Comparison of ENCODE assay signal across 20 mouse cellular contexts in the genomic region with DNA sequence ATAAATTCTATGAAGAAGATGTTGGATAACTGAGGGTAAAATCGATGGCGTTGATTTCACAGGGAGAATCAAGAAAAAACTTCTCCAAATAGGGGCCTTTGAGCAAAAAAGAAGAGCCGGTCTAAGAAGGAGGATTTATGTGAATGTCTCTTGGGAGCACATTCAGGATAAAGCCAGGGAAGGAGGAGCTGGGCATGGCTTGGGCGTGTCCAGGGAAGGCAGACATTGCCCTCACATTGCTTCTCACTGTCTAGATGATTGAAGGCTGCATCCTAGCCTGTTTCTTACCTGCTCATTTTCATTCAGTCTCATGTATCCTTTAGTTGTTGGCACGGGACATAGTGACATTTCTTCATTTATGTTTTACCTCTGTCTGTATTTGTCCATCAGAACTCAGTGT.
DNase-seq lines count a peak whose midpoint lies in the region; ATAC-seq and TF ChIP-seq lines count a peak whose summit lies in the region.
"Had no signal": no experiment of that assay in that cellular context is flagged by ENCODE, and none has a peak within 500 bp of the region (broad histone marks: within the 10 kb centered on the region; RNA-seq: fewer than 3 reads in every experiment).

No protein-coding gene starts in this region.

- TF ChIP-seq CTCF in intestine, postnatal 0 days (IDR thresholded peaks at IDR 0.05; ENCODE audit: low read depth), result no peak

- no peaks in the 10 kb centered on the region for H3K36me3 ChIP-seq in intestine, embryonic 15.5 days
- H3K36me3 ChIP-seq in intestine, postnatal 0 days (ENCODE audit: control insufficient read depth, insufficient read depth), result no peaks in the 10 kb centered on the region
- no peaks in the 10 kb centered on the region for H3K36me3 ChIP-seq in kidney, embryonic 14.5 days (ENCODE audit: control insufficient read depth, insufficient read depth, low read length)
- H3K36me3 ChIP-seq: embryonic facial prominence, embryonic 15.5 days; forebrain, embryonic 10.5 days; G1E; hindbrain, embryonic 13.5 days had no signal

- H3K27me3 ChIP-seq in intestine, embryonic 15.5 days (replicated peaks), result no peaks in the 10 kb centered on the region
- H3K27me3 ChIP-seq in intestine, postnatal 0 days (replicated peaks; ENCODE audit: control insufficient read depth, insufficient read depth, low read length), result no peaks in the 10 kb centered on the region
- H3K27me3 ChIP-seq in kidney, embryonic 14.5 days (ENCODE audit: control insufficient read depth, insufficient read depth, low read length), result no peaks in the 10 kb centered on the region
- H3K27me3 ChIP-seq: embryonic facial prominence, embryonic 15.5 days had no signal

- DNase-seq in 3T3-L1 (ENCODE audit: low read depth, low spot score) (peak; percentile 37), MN1 (ENCODE audit: low spot score) (peak; percentile 55)
- DNase-seq in mesoderm, embryonic 11.5 days (ENCODE audit: low read depth, low spot score), result peak; percentile 42
- DNase-seq: B cell, adult 2 months; cerebellum, adult 11 months; cerebellum, adult 8-10 months; gastrocnemius, adult 2 months; gastrocnemius, postnatal 25 days; heart, postnatal 10 days; heart, postnatal 4 days had no signal

- 76% methylated on average over 5 of the region's 5 CpGs for WGBS in intestine, embryonic 15.5 days
- 78% methylated on average over 5 of the region's 5 CpGs for WGBS in intestine, postnatal 0 days
- WGBS in kidney, embryonic 14.5 days, result 58% methylated on average over 5 of the region's 5 CpGs

- H3K27ac ChIP-seq in intestine, embryonic 15.5 days, result no peak overlapping the region
- no peak overlapping the region for H3K27ac ChIP-seq in intestine, postnatal 0 days (ENCODE audit: low read depth, low read length)
- no peak overlapping the region for H3K27ac ChIP-seq in kidney, embryonic 14.5 days (ENCODE audit: low read depth, low read length)
- H3K27ac ChIP-seq: embryonic facial prominence, embryonic 15.5 days; forebrain, embryonic 10.5 days; hindbrain, embryonic 13.5 days had no signal

- no peak overlapping the region for H3K4me2 ChIP-seq in intestine, embryonic 15.5 days (replicated peaks)
- no peak overlapping the region for H3K4me2 ChIP-seq in intestine, postnatal 0 days (replicated peaks; ENCODE audit: low read depth)
- no peak overlapping the region for H3K4me2 ChIP-seq in kidney, embryonic 14.5 days (replicated peaks; ENCODE audit: low read depth, low read length)
- H3K4me2 ChIP-seq: embryonic facial prominence, embryonic 15.5 days; hindbrain, embryonic 13.5 days had no signal

- no peaks in the 10 kb centered on the region for H3K4me1 ChIP-seq in intestine, embryonic 15.5 days (replicated peaks)
- H3K4me1 ChIP-seq in intestine, postnatal 0 days (replicated peaks; ENCODE audit: control insufficient read depth, insufficient read depth, low read length), result no peaks in the 10 kb centered on the region
- H3K4me1 ChIP-seq in kidney, embryonic 14.5 days (ENCODE audit: control insufficient read depth, insufficient read depth, low read length), result no peaks in the 10 kb centered on the region

- H3K9ac ChIP-seq in intestine, embryonic 15.5 days, result no peak overlapping the region
- no peak overlapping the region for H3K9ac ChIP-seq in intestine, postnatal 0 days (ENCODE audit: low read depth, low read length)
- no peak overlapping the region for H3K9ac ChIP-seq in kidney, embryonic 14.5 days (ENCODE audit: low read depth, low read length)
- H3K9ac ChIP-seq: embryonic facial prominence, embryonic 15.5 days had no signal

- H3K4me3 ChIP-seq in intestine, embryonic 15.5 days (replicated peaks), result no peak overlapping the region
- no peak overlapping the region for H3K4me3 ChIP-seq in intestine, postnatal 0 days (ENCODE audit: low read depth, low read length)
- H3K4me3 ChIP-seq in kidney, embryonic 14.5 days (ENCODE audit: low read length), result no peak overlapping the region
- H3K4me3 ChIP-seq: embryonic facial prominence, embryonic 15.5 days; erythroblast, embryonic 14.5 days; forebrain, embryonic 10.5 days; gastrocnemius, adult 2 months; hindbrain, embryonic 13.5 days had no signal

- ATAC-seq in intestine, embryonic 15.5 days, result 0 out of 2 replicates have a peak, but pooled peaks have one; percentile 34
- ATAC-seq in intestine, postnatal 0 days, result no peak
- no peak for ATAC-seq in kidney, embryonic 14.5 days (ENCODE audit: low FRiP score, low TSS enrichment)
- ATAC-seq: CD4-positive, CD25-positive, alpha-beta regulatory T cell, adult 4 months; forebrain, embryonic 14.5 days had no signal

- no peaks in the 10 kb centered on the region for H3K9me3 ChIP-seq in intestine, embryonic 15.5 days
- no peaks in the 10 kb centered on the region for H3K9me3 ChIP-seq in intestine, postnatal 0 days (ENCODE audit: control insufficient read depth)
- H3K9me3 ChIP-seq in kidney, embryonic 14.5 days (ENCODE audit: control insufficient read depth, low read length), result no peaks in the 10 kb centered on the region
- H3K9me3 ChIP-seq: embryonic facial prominence, embryonic 15.5 days; forebrain, embryonic 10.5 days; hindbrain, embryonic 13.5 days had no signal
